Mouse (Mus musculus) MN1 (cell line): ENCODE results near the gene Hoxd4.

Experiments used
- DNase-seq: peaks from one replicate; pipeline ENCODE4 v3.0.0-alpha.2; 2016; ENCODE audit warnings: low spot score

Hoxd4 gene

GRCm38 (mm10) chr2:74711721-74712621 is at the start of gene Hoxd4, which contains the start of gene Hoxd3:
Gene Hoxd4, plus strand, starts transcription at chr2:74711929.
Gene Hoxd3, plus strand, starts transcription at chr2:74711927.
- no peak for DNase-seq

- DNase-seq = peak; percentile 30
Observed at GRCm38 (mm10) chr2:74663291-74663925, 48.3 kb upstream of the Hoxd4 start.

- no peak for DNase-seq
Observed at GRCm38 (mm10) chr2:74666411-74666810, 45.3 kb upstream of the Hoxd4 start.

GRCm38 (mm10) chr2:74667191-74667841 is 44.4 kb upstream of the Hoxd4 start:
- DNase-seq = no peak

- no peak for DNase-seq
Observed at GRCm38 (mm10) chr2:74667842-74668357, 43.8 kb upstream of the Hoxd4 start, which contains the start of gene Hoxd13. Gene Hoxd13, plus strand, starts transcription at chr2:74668310.

- DNase-seq = no peak
Observed at GRCm38 (mm10) chr2:74668370-74669229, 43.1 kb upstream of the Hoxd4 start.

- DNase-seq = no peak
Observed at GRCm38 (mm10) chr2:74669230-74669578, 42.5 kb upstream of the Hoxd4 start.

- no peak for DNase-seq
Observed at GRCm38 (mm10) chr2:74669650-74670235, 42.0 kb upstream of the Hoxd4 start.

- no peak for DNase-seq
Observed at GRCm38 (mm10) chr2:74670632-74671188, 41.0 kb upstream of the Hoxd4 start.

GRCm38 (mm10) chr2:74671847-74672246 is 39.9 kb upstream of the Hoxd4 start:
- DNase-seq = peak; percentile 17

- DNase-seq = peak; percentile 75
Observed at GRCm38 (mm10) chr2:74672481-74673362, 39.0 kb upstream of the Hoxd4 start.

- DNase-seq = no peak
Observed at GRCm38 (mm10) chr2:74673835-74674425, 37.8 kb upstream of the Hoxd4 start.

- no peak for DNase-seq
Observed at GRCm38 (mm10) chr2:74674881-74675665, 36.7 kb upstream of the Hoxd4 start, which contains the start of gene Hoxd12. Gene Hoxd12, plus strand, starts transcription at chr2:74675013.

GRCm38 (mm10) chr2:74675666-74676282 is 36.0 kb upstream of the Hoxd4 start:
- DNase-seq = no peak

- no peak for DNase-seq
Observed at GRCm38 (mm10) chr2:74676376-74677052, 35.2 kb upstream of the Hoxd4 start.

GRCm38 (mm10) chr2:74677106-74677505 is 34.6 kb upstream of the Hoxd4 start:
- no peak for DNase-seq

- no peak for DNase-seq
Observed at GRCm38 (mm10) chr2:74678891-74679595, 32.7 kb upstream of the Hoxd4 start, which contains the start of gene Hoxd11. Gene Hoxd11, plus strand, starts transcription at chr2:74679557.
